Mouse (Mus musculus) hindbrain, postnatal 0 days (tissue): ENCODE data around the gene Frmd4b. TPM values are rescaled to one million over a fixed set of nuclear protein-coding genes. Genes with fewer than 3 reads are reported as not detected.

Experiments used
- ATAC-seq: fragments of 200-750 bp; cut with Nextera tagmentation; 2 replicates; pipeline ENCODE4 v1.8.0; 2017; ENCODE audit warnings: mild to moderate bottlenecking, moderate TSS enrichment, moderate library complexity
- DNase-seq: peaks from one replicate; pipeline ENCODE4 v3.0.0-alpha.2; 2015; ENCODE audit warnings: low spot score
- H3K27ac ChIP-seq: fragments of 300-500 bp; sonication (generic); 2 replicates; pipeline ENCODE4 v1.5.1; 2014; ENCODE audit warnings: mild to moderate bottlenecking
- H3K27me3 ChIP-seq: fragments of 300-500 bp; sonication (generic); 2 replicates; pipeline ENCODE4 v1.6.1; 2014; ENCODE audit warnings: low read length, mixed read lengths; ENCODE audit not compliant: insufficient read depth
- H3K36me3 ChIP-seq: fragments of 300-500 bp; sonication (generic); 2 replicates; pipeline ENCODE4 v1.6.1; 2014; ENCODE audit warnings: low read length, mixed read lengths; ENCODE audit not compliant: insufficient read depth
- H3K4me1 ChIP-seq: fragments of 300-500 bp; sonication (generic); 2 replicates; pipeline ENCODE4 v1.6.1; 2014; ENCODE audit warnings: antibody characterized with exemption, low read length, mixed read lengths; ENCODE audit not compliant: insufficient read depth
- H3K4me2 ChIP-seq: fragments of 300-500 bp; sonication (generic); 2 replicates; pipeline ENCODE4 v1.6.1; 2014; ENCODE audit warnings: low read depth, mild to moderate bottlenecking, low read length, moderate library complexity, mixed read lengths
- H3K4me3 ChIP-seq: fragments of 300-500 bp; sonication (generic); 2 replicates; pipeline ENCODE4 v1.5.1; 2014; ENCODE audit warnings: low read length
- H3K9ac ChIP-seq: fragments of 300-500 bp; sonication (generic); replicated peaks from 2 replicates; pipeline ENCODE4 v1.6.1; 2014; ENCODE audit warnings: mild to moderate bottlenecking, low read length, moderate library complexity, mixed read lengths
- H3K9me3 ChIP-seq: fragments of 300-500 bp; sonication (generic); 2 replicates; pipeline ENCODE4 v1.6.1; 2016; ENCODE audit warnings: low read length, mixed read lengths
- CTCF ChIP-seq: IDR thresholded peaks from 2 replicates; pipeline ENCODE4 v1.5.1; 2016; ENCODE audit warnings: antibody characterized with exemption, control low read depth, low read depth
- WGBS: fragments of 180-500 bp; shearing (Covaris S2); extraction: QIAGEN DNeasy Blood & Tissue Kit; methylation state at CpG from one replicate; pipeline ENCODE4 v1.1.7; 2014; 5-methylcytosine and 5-hydroxymethylcytosine counted together
- polyA plus RNA-seq: library from polyadenylated mRNA; unstranded; fragments of >200 nt; fragmentation: Nextera tagmentation; extraction: Ambion mirVana; gene quantifications from 2 replicates; pipeline ENCODE4 v1.2.1, GENCODE M21; 2015
- total RNA-seq: library from RNA; depleted of rRNA; stranded (reverse); fragments of >200 nt; gene quantifications from 2 replicates; pipeline ENCODE4 v1.2.3, GENCODE M21; 2014

Frmd4b gene
- total and polyA plus RNA-seq, 2 experiments from 2014 or later: 12.6 to 20.2 TPM

DNA sequence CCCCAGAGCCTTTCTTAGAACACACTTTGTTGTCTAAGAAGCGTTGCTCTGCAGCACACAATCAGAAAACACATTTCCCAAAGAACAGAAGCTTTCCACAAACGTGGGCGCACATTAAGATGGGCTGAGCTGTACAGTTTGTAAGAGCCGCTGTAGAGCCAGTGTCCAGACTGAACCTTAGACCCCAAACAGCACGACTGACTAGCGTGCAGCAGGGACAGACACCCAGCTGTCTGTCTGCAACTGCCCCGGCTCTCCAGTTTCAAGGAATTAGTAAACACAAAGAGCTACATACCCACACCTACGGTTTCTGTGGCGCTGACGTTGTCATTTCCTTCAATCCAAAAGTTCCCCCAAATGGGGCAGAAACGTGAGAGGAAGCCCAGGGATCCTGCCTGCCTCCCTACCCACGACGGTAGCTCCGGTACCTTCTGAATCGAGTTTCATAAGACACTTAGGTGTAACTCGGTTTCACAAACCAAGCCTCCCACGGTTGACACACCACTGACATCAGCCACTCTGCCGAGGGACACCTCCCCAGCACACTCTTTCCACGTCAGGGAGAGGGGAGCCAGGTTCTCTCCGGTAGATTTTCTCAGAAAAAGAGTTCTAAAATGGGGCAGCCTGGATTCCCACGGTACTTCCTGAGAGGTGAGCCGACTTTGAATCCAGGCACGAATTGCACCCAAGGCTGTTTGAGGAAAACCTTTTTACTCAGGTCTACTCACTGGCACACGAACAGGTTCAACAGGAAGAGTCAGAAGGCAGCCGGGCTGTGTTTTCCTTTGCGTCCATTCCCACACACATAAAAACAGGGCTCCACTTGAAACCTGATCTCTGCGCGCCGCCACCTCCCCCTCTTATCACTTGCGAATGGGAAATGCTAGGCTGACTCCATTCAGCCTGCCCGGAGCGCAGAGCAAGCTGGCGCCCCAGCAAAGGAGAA, 305.5 kb downstream of the Frmd4b start:
- Histone ChIP-seq H3K27ac (peak overlapping the region; percentile 4; the same call in 1 of the 2 replicates), H3K9ac (peak overlapping the region; percentile 37; the same call in 1 of the 2 replicates), H3K36me3 (no peaks in the 10 kb centered on the region), H3K4me2 (peak overlapping the region; percentile 55), H3K4me3 (peak overlapping the region; percentile 25), H3K4me1 (no peaks in the 10 kb centered on the region; the same call in 1 of the 2 replicates), H3K9me3 (no peaks in the 10 kb centered on the region), H3K27me3 (no peaks in the 10 kb centered on the region)
- DNase-seq (peak; percentile 38), ATAC-seq (no peak)
- TF ChIP-seq CTCF: no peak
- 9% methylated on average over 33 of the region's 33 CpGs for WGBS

DNA sequence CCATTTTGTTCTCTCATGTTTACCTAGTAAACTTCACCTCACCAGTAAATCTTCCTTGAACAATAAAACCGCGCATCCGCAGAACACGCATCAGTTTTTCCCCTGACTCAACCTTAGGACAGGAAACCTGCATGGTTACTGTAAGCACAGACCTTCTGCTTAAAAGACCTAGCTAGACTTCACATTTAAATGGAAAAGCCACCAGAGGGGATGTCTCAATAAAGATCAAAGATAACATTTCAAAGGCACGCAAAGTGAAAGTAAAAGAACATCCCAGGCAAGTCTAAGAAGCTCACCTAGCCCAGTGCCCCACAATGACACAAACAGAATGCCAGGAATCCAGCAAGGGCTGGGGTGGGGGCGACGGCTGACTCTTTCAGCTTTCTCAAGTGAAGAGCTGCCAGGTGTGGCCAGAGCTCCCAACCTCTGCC, 306.4 kb downstream of the Frmd4b start:
- Histone ChIP-seq H3K4me3 (peak overlapping the region; percentile 25; the same call in 1 of the 2 replicates), H3K4me1 (no peaks in the 10 kb centered on the region; the same call in 1 of the 2 replicates), H3K9ac (no peak overlapping the region), H3K4me2 (peak overlapping the region; percentile 55), H3K27me3 (no peaks in the 10 kb centered on the region), H3K9me3 (no peaks in the 10 kb centered on the region), H3K36me3 (no peaks in the 10 kb centered on the region), H3K27ac (no peak overlapping the region; the same call in 1 of the 2 replicates)
- no peak for TF ChIP-seq CTCF
- ATAC-seq (no peak), DNase-seq (no peak)
- WGBS: 61% methylated on average over 7 of the region's 7 CpGs

DNA sequence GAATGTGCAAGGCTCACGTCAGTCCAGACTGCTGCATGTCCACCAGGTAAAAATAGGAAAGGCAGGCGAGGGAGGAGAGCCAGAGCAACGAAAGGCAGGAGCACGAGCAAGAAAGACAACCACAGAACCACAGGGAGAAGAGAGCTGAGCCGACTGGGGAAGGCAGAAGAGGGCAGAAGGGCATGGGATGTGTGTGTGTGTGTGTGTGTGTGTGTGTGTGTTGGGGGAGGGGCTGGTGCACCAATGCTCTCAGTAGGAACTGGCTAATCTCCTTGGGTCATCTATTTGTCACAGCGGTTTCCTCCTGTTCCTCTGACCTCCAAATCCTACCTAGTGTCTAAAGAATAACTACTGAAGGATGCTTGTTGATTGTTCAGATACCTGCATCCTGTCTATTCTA, 308.2 kb downstream of the Frmd4b start:
- H3K9me3 ChIP-seq: no peaks in the 10 kb centered on the region
- H3K36me3 ChIP-seq: no peaks in the 10 kb centered on the region
- no peaks in the 10 kb centered on the region for H3K27me3 ChIP-seq
- 57% methylated on average over 6 of the region's 6 CpGs for WGBS
- no peak for ATAC-seq
- peaks cover 4% of the 10 kb centered on the region; the same call in 1 of the 2 replicates for H3K4me1 ChIP-seq
- no peak overlapping the region for H3K9ac ChIP-seq
- no peak overlapping the region for H3K27ac ChIP-seq
- no peak overlapping the region for H3K4me2 ChIP-seq
- H3K4me3 ChIP-seq: no peak overlapping the region
- DNase-seq: no peak
- TF ChIP-seq CTCF: no peak

DNA sequence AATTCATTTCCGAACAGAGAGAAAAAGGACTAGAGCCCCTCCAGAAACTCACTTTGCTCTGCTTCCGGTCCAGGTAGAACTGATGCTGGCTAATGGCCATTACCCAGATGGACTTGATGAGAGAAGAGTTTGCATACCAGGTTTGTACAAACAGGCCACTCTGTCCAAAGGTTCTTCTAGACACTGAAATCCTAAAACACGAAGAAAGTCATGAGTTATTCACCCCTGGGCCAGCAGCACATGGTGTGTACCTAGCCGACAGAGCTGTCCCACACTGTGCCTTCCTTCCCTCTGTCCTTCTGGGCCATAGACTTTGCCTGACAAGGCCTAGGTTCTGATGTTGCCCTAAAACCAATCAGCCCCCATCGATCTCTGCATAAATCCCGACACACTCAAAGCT, 308.8 kb downstream of the Frmd4b start:
- 90% methylated on average over 6 of the region's 6 CpGs for WGBS
- DNase-seq: no peak
- TF ChIP-seq CTCF: no peak
- Histone ChIP-seq H3K27me3 (no peaks in the 10 kb centered on the region), H3K4me1 (peaks cover 4% of the 10 kb centered on the region; the same call in 1 of the 2 replicates), H3K4me2 (no peak overlapping the region), H3K9me3 (no peaks in the 10 kb centered on the region), H3K27ac (no peak overlapping the region), H3K4me3 (no peak overlapping the region), H3K9ac (no peak overlapping the region), H3K36me3 (no peaks in the 10 kb centered on the region)
- ATAC-seq: no peak

DNA sequence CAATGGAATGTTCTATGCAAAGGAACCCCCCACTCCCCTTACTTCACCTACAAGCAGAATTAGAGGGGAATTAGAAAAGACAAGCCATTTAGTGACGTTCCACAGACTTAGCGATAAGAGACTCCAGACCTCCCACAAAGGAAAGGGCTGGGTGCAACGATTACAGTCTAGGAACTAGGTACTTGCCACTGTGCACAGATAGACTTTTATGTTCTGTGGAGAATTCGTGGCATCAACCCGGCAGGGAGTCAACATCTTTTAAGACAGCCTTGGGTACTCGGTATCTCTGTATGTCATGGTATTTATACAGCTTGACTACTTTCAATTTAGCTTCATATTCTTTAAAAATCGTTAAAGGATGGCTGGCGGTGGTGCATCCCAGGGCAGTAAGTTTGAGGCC, 310.1 kb downstream of the Frmd4b start:
- H3K9me3 ChIP-seq: no peaks in the 10 kb centered on the region
- no peak for TF ChIP-seq CTCF
- WGBS: 77% methylated on average over 8 of the region's 8 CpGs

DNA sequence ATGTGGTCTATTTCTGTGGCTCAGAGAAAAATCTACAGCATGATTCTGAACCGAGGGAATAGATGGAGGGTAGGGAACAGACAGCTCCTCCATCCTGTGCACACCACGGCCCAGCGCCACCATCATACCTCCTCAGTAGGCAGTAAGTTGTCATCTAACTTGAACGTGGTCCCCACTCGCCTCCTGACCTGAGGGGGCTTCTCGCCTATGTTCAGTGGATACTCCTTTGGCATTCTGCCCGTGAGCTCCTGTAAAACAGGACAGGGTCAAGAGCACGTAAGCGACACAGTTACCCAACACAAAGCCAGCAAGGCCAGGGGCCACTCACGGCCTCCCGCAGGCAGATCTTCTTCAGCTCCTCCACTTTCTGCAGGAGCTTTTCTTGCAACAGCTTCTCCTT, 311.0 kb downstream of the Frmd4b start:
- 80% methylated on average over 11 of the region's 11 CpGs for WGBS
- Histone ChIP-seq H3K27ac (no peak overlapping the region), H3K36me3 (no peaks in the 10 kb centered on the region), H3K9me3 (no peaks in the 10 kb centered on the region), H3K27me3 (no peaks in the 10 kb centered on the region), H3K9ac (no peak overlapping the region), H3K4me1 (peaks cover 4% of the 10 kb centered on the region; the same call in 1 of the 2 replicates), H3K4me3 (no peak overlapping the region), H3K4me2 (no peak overlapping the region)
- ATAC-seq: no peak
- no peak for DNase-seq
- TF ChIP-seq CTCF: no peak

More for the DNA sequence above, 310.1 kb downstream of the Frmd4b start:
- Histone ChIP-seq H3K27ac (no peak overlapping the region), H3K4me1 (peaks cover 4% of the 10 kb centered on the region; the same call in 1 of the 2 replicates), H3K4me3 (no peak overlapping the region), H3K27me3 (no peaks in the 10 kb centered on the region), H3K4me2 (no peak overlapping the region), H3K9ac (no peak overlapping the region), H3K36me3 (no peaks in the 10 kb centered on the region)
- ATAC-seq (no peak), DNase-seq (no peak)
